8 mouse cellular contexts compared by ENCODE assay signal in the genomic region with DNA sequence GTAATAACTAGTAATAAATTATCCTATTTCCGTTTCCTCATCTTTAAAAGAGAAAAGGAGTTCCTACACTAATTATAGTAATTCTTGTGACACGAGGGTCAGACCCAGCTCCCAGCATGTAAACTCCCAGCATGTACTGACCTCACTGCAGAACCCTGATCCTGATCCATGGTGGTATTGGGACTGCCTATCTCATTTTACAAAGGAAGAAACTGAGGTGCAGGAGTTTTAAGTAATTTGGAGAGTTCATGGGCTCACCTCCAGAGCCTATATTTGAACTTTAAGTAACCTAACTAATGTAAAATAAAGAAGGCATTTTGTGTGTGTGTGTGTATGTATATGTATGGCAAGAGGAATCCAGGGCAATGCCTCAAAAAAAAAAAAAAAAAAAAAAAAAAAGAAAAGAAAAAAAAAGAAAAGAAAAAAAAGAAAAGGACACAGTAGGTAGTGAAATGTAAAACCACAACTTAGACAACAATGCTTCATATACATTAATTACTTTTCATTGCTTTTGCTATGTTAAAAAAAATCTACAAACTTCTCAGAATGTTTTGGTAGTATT. TPM values are rescaled to one million over a fixed set of nuclear protein-coding genes. Genes with fewer than 3 reads are reported as not detected.
DNase-seq lines count a peak whose midpoint lies in the region; ATAC-seq and TF ChIP-seq lines count a peak whose summit lies in the region.

No protein-coding gene starts in this region.

- H3K4me2 ChIP-seq in lung, embryonic 14.5 days = peak overlapping the region; percentile 78
- peak overlapping the region; percentile 83 for H3K4me2 ChIP-seq in embryonic facial prominence, embryonic 14.5 days (ENCODE audit: low read depth, low read length)
- H3K4me2 ChIP-seq in limb, embryonic 11.5 days (ENCODE audit: low read depth, severe bottlenecking) = peak overlapping the region; percentile 54
- peak overlapping the region; percentile 70 for H3K4me2 ChIP-seq in neural tube, embryonic 15.5 days

- H3K9ac ChIP-seq in lung, embryonic 14.5 days = peak overlapping the region; percentile 100
- H3K9ac ChIP-seq in embryonic facial prominence, embryonic 14.5 days (ENCODE audit: low read depth, low read length) = peak overlapping the region; percentile 100
- peak overlapping the region; percentile 94 for H3K9ac ChIP-seq in limb, embryonic 11.5 days (ENCODE audit: low read length)
- peak overlapping the region; percentile 94 for H3K9ac ChIP-seq in neural tube, embryonic 15.5 days (replicated peaks)

- H3K36me3 ChIP-seq in lung, embryonic 14.5 days (ENCODE audit: insufficient read depth) = no peaks in the 10 kb centered on the region
- no peaks in the 10 kb centered on the region for H3K36me3 ChIP-seq in embryonic facial prominence, embryonic 14.5 days (ENCODE audit: control insufficient read depth, insufficient read depth, low read length)
- no peaks in the 10 kb centered on the region for H3K36me3 ChIP-seq in limb, embryonic 11.5 days (ENCODE audit: control insufficient read depth, insufficient read depth, low read length)
- H3K36me3 ChIP-seq in neural tube, embryonic 15.5 days = no peaks in the 10 kb centered on the region

- peaks cover 3% of the 10 kb centered on the region; the same call in 1 of the 2 replicates for H3K4me1 ChIP-seq in lung, embryonic 14.5 days (ENCODE audit: insufficient read depth)
- H3K4me1 ChIP-seq in embryonic facial prominence, embryonic 14.5 days (ENCODE audit: control insufficient read depth, insufficient read depth, low read length) = peaks cover 10% of the 10 kb centered on the region
- H3K4me1 ChIP-seq in limb, embryonic 11.5 days (ENCODE audit: control insufficient read depth, insufficient read depth, low read length) = peaks cover 6% of the 10 kb centered on the region
- H3K4me1 ChIP-seq in neural tube, embryonic 15.5 days = peaks cover 32% of the 10 kb centered on the region

- 0% methylated on average over 2 of the region's 2 CpGs for WGBS in lung, embryonic 14.5 days
- 0% methylated on average over 2 of the region's 2 CpGs for whole genome bisulfite sequencing in embryonic facial prominence, embryonic 14.5 days
- 0% methylated on average over 2 of the region's 2 CpGs for WGBS in limb, embryonic 11.5 days
- 0% methylated on average over 2 of the region's 2 CpGs for WGBS in neural tube, embryonic 15.5 days

- peak overlapping the region; percentile 99 for H3K27ac ChIP-seq in lung, embryonic 14.5 days (ENCODE audit: low read depth)
- peak overlapping the region; percentile 99 for H3K27ac ChIP-seq in embryonic facial prominence, embryonic 14.5 days (replicated peaks; ENCODE audit: low read depth, low read length)
- no peak overlapping the region for H3K27ac ChIP-seq in limb, embryonic 11.5 days (replicated peaks; ENCODE audit: low read depth, low read length)
- H3K27ac ChIP-seq in neural tube, embryonic 15.5 days (replicated peaks) = peak overlapping the region; percentile 99

- no peak for ATAC-seq in lung, embryonic 14.5 days (ENCODE audit: insufficient read depth)
- no peak for ATAC-seq in embryonic facial prominence, embryonic 14.5 days (ENCODE audit: low read depth)
- ATAC-seq in limb, embryonic 11.5 days (ENCODE audit: insufficient number of reproducible peaks, low FRiP score, low TSS enrichment, low read depth) = peak; percentile 19; the same call in 1 of the 2 replicates
- ATAC-seq in neural tube, embryonic 15.5 days (ENCODE audit: low FRiP score) = no peak

- no peaks in the 10 kb centered on the region for H3K9me3 ChIP-seq in lung, embryonic 14.5 days (ENCODE audit: low read depth, low read length)
- H3K9me3 ChIP-seq in embryonic facial prominence, embryonic 14.5 days (ENCODE audit: control insufficient read depth, low read length) = no peaks in the 10 kb centered on the region
- H3K9me3 ChIP-seq in limb, embryonic 11.5 days (ENCODE audit: control insufficient read depth, low read length) = no peaks in the 10 kb centered on the region
- no peaks in the 10 kb centered on the region for H3K9me3 ChIP-seq in neural tube, embryonic 15.5 days (replicated peaks)

- TF ChIP-seq CTCF in lung, embryonic 14.5 days (IDR thresholded peaks at IDR 0.05; ENCODE audit: low read depth) = no peak

- DNase-seq in lung, embryonic 14.5 days = no peak
- no peak for DNase-seq in lung, postnatal 10 days
- DNase-seq in embryonic facial prominence, embryonic 14.5 days (ENCODE audit: low spot score) = peak; percentile 10
- no peak for DNase-seq in limb, embryonic 11.5 days (ENCODE audit: low spot score)
- no peak for DNase-seq in natural killer cell, adult 2 months (ENCODE audit: low spot score in 2 of 2)
- no peak for DNase-seq in cerebellum, postnatal 36 days
- DNase-seq in urinary bladder, adult 2 months (ENCODE audit: low spot score) = no peak

- H3K27me3 ChIP-seq in lung, embryonic 14.5 days (ENCODE audit: insufficient read depth, low read length) = no peaks in the 10 kb centered on the region
- H3K27me3 ChIP-seq in embryonic facial prominence, embryonic 14.5 days (replicated peaks; ENCODE audit: control insufficient read depth, insufficient read depth, low read length) = no peaks in the 10 kb centered on the region
- no peaks in the 10 kb centered on the region for H3K27me3 ChIP-seq in limb, embryonic 11.5 days (ENCODE audit: control insufficient read depth, insufficient read depth, low read length)
- no peaks in the 10 kb centered on the region for H3K27me3 ChIP-seq in neural tube, embryonic 15.5 days (replicated peaks)

- H3K4me3 ChIP-seq in lung, embryonic 14.5 days (ENCODE audit: low read depth, low read length) = peak overlapping the region; percentile 89
- peak overlapping the region; percentile 94 for H3K4me3 ChIP-seq in embryonic facial prominence, embryonic 14.5 days (ENCODE audit: low read depth, low read length)
- peak overlapping the region; percentile 60 for H3K4me3 ChIP-seq in limb, embryonic 11.5 days (ENCODE audit: low read depth, low read length)
- H3K4me3 ChIP-seq in neural tube, embryonic 15.5 days (replicated peaks) = peak overlapping the region; percentile 82

RNA-seq across cellular contexts. Expression of a gene that starts 1.1 kb away (rescaled TPM):
- 394 and 415 TPM in 2 replicates for polyA plus RNA-seq in lung, embryonic 14.5 days (2014; fragmentation: Nextera tagmentation; extraction: Ambion mirVana)
- 331 and 346 TPM in 2 replicates for polyA plus RNA-seq in embryonic facial prominence, embryonic 14.5 days (2014; fragmentation: Nextera tagmentation; extraction: Ambion mirVana)
- polyA plus RNA-seq in limb, embryonic 11.5 days (2014; fragmentation: Nextera tagmentation; extraction: Ambion mirVana) = 186 and 198 TPM in 2 replicates
- polyA plus RNA-seq in neural tube, embryonic 15.5 days (2015; fragmentation: Nextera tagmentation; extraction: Ambion mirVana) = 91.7 and 119 TPM in 2 replicates
- polyA plus RNA-seq in urinary bladder, adult 2 months (2012; rRNA removed) = 398 and 501 TPM in 2 replicates
